Mouse (Mus musculus): Measurements from ENCODE around the gene Pusl1.

Pusl1 gene

DNA sequence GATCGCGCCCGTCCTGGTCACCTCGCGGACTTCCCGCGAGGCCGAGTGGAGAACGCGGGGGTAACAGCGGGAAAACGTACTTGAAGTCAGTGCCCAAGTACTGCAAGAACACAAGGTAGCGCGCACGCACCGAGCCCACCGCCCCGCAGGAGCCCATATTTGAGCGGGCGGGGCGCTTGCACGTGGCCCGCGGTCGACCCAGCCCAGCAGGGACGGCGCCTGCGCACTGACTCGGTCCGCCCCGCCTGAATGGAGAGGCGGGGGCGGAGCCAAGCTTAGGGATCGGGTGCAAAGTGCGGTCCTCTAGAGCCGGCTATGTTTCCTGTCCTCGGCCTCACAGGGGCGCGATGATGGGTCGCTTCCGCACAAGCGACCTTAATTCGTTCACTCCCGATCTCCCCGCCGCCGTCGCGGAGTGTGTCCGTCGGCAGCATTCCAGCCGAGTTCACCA is at the start of gene Pusl1, which contains the start of gene Acap3:
TSS of gene Pusl1 (minus strand) at position 231 of the 451 bp plus-strand sequence.
TSS of gene Acap3 (plus strand) at position 272 of the 451 bp plus-strand sequence.
- Histone ChIP-seq H3K36me3 (ENCODE audit: insufficient read depth, low read length) (peaks cover 47% of the 10 kb centered on the region), H3K4me1 (replicated peaks; ENCODE audit: low read depth, low read length) (peaks cover 70% of the 10 kb centered on the region), H3K27me3 (ENCODE audit: insufficient read depth, low read length) (peaks cover 3% of the 10 kb centered on the region; the same call in 1 of the 2 replicates), H3K4me3 (replicated peaks; ENCODE audit: low read length) (peak within 1 kb of the TSS; percentile 99), H3K9me3 (ENCODE audit: low read length) (no peaks in the 10 kb centered on the region)
- TF ChIP-seq NANOG (IDR thresholded peaks at IDR 0.05; ENCODE audit: borderline replicate concordance, low read length) (no peak), CTCF (conservative IDR thresholded peaks at IDR 0.05; ENCODE audit: low read length) (no peak), POU5F1 (IDR thresholded peaks at IDR 0.05; ENCODE audit: borderline replicate concordance, low read length) (no peak)

DNA sequence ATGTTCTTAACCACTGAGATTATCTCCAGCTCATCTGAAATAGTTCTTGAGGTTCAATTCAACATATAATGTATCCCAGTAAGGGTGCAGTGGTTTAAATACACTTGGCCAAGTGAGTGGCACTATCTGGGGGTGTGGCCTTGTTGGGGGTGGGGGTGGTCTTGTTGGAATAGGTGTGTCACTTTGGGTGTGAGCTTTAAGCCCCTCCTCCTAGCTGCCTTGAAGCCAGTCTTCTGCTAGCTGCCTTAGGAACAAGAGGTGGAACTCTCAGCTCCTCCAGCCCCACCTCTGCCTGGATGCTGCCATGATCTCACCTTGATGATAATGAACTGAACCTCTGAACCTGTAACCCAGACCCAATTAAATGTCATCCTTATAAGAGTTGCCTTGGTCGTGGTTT is 40.5 kb upstream of the Pusl1 start:
- H3K4me1 ChIP-seq (replicated peaks; ENCODE audit: low read depth, low read length), result peaks cover 13% of the 10 kb centered on the region
- no peaks in the 10 kb centered on the region for H3K36me3 ChIP-seq (ENCODE audit: insufficient read depth, low read length)
- no peak for TF ChIP-seq NANOG (IDR thresholded peaks at IDR 0.05; ENCODE audit: borderline replicate concordance, low read length)
- TF ChIP-seq CTCF (conservative IDR thresholded peaks at IDR 0.05; ENCODE audit: low read length), result no peak
- TF ChIP-seq POU5F1 (IDR thresholded peaks at IDR 0.05; ENCODE audit: borderline replicate concordance, low read length), result no peak
- 0 out of 2 replicates have a peak, but pooled peaks cover 5% of the 10 kb centered on the region for H3K27me3 ChIP-seq (ENCODE audit: insufficient read depth, low read length)
- no peak overlapping the region for H3K4me3 ChIP-seq (replicated peaks; ENCODE audit: low read length)
- no peaks in the 10 kb centered on the region for H3K9me3 ChIP-seq (ENCODE audit: low read length)

DNA sequence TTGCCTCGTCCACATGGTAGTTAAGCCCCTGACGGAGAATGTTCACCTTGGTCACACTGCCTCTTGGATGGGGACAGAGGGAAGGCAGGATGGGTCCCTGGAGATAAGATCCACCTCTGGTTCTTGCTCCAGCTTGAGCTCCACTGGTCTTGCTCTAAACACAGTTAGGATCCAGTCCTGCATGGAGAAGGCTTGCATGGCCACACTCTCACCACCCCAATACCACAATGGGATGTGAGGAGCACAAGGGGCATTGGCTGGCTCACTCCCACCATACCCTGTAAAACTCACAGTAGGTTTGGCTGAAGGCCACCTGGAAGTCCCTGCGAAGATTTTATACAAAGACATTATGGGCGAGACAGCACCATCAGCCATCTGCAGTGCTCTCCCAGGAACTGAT is 17.2 kb upstream of the Pusl1 start:
- H3K9me3 ChIP-seq (ENCODE audit: low read length), result no peaks in the 10 kb centered on the region
- 0 out of 2 replicates have a peak, but pooled peaks cover 3% of the 10 kb centered on the region for H3K27me3 ChIP-seq (ENCODE audit: insufficient read depth, low read length)
- TF ChIP-seq CTCF (conservative IDR thresholded peaks at IDR 0.05; ENCODE audit: low read length), result no peak
- TF ChIP-seq POU5F1 (IDR thresholded peaks at IDR 0.05; ENCODE audit: borderline replicate concordance, low read length), result no peak
- no peak for TF ChIP-seq NANOG (IDR thresholded peaks at IDR 0.05; ENCODE audit: borderline replicate concordance, low read length)
- peaks cover 29% of the 10 kb centered on the region for H3K36me3 ChIP-seq (ENCODE audit: insufficient read depth, low read length)
- H3K4me1 ChIP-seq (replicated peaks; ENCODE audit: low read depth, low read length), result peaks cover 5% of the 10 kb centered on the region
- no peak overlapping the region for H3K4me3 ChIP-seq (replicated peaks; ENCODE audit: low read length)

DNA sequence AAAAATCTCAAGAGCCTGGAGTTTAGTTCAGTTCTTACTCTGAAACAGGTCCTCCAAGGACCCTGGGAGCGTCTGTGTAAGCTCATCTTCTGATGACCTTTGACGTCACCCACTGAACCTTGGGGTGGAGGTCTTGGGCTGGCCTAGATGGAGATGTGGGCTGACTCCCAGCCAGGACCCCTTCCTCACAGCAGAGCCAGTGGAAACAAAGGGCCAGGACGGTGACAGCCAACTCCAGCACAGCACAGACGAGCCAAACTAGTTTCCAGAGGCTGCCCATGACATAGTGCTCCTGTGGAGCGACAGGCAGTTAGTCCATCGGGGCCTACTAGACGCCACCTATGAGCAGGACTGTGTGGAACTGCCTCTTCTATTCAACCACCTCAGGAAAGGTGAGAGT is 16.7 kb upstream of the Pusl1 start:
- H3K9me3 ChIP-seq (ENCODE audit: low read length), result no peaks in the 10 kb centered on the region
- H3K4me1 ChIP-seq (replicated peaks; ENCODE audit: low read depth, low read length), result peaks cover 10% of the 10 kb centered on the region
- TF ChIP-seq CTCF (conservative IDR thresholded peaks at IDR 0.05; ENCODE audit: low read length) (no peak), POU5F1 (IDR thresholded peaks at IDR 0.05; ENCODE audit: borderline replicate concordance, low read length) (no peak), NANOG (IDR thresholded peaks at IDR 0.05; ENCODE audit: borderline replicate concordance, low read length) (no peak)
- H3K27me3 ChIP-seq (ENCODE audit: insufficient read depth, low read length), result 0 out of 2 replicates have a peak, but pooled peaks cover 3% of the 10 kb centered on the region
- H3K4me3 ChIP-seq (replicated peaks; ENCODE audit: low read length), result no peak overlapping the region
- peaks cover 34% of the 10 kb centered on the region for H3K36me3 ChIP-seq (ENCODE audit: insufficient read depth, low read length)

DNA sequence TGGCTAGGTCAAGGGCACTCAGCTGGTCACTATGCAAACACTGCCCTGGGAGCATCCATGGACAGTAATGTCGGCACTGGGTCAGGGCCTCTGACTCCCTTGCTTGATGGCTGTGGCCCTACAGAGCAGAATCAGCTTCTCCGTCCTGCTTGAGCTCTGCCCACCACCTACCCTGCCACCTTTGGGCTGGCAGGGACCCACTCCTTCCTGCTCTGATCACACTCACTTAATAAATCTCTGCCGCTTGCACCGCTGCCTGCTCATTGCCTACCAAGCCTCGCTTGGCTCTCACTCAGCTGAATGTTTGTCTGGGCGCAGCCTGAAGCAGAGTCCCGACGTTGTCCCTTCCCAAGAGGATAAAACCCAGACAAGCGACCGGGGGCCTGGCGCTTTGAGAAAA is 15.4 kb upstream of the Pusl1 start:
- Histone ChIP-seq H3K36me3 (ENCODE audit: insufficient read depth, low read length) (peaks cover 47% of the 10 kb centered on the region), H3K9me3 (ENCODE audit: low read length) (no peaks in the 10 kb centered on the region), H3K27me3 (ENCODE audit: insufficient read depth, low read length) (0 out of 2 replicates have a peak, but pooled peaks cover 3% of the 10 kb centered on the region), H3K4me1 (replicated peaks; ENCODE audit: low read depth, low read length) (peaks cover 12% of the 10 kb centered on the region), H3K4me3 (replicated peaks; ENCODE audit: low read length) (no peak overlapping the region)
- TF ChIP-seq NANOG (IDR thresholded peaks at IDR 0.05; ENCODE audit: borderline replicate concordance, low read length), result no peak

DNA sequence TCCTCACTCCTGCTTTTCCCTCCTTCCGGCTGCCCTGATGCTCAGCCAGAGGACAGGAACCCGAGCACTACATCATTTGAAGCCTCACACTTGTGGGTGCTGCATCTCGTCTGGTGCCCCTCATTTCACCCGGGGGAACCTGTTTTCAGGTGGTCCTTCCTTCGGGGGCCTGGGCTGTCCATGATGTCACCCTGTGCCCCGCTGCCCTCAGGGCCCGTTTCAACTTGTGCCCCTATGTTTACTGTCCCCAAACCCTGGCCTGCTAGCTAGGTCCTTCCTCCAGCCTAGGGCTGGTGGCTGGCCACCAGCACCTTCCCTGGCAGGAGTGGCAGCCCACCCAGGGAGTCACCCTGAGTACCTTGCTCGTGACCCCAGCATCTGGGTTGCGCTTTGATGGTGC is 14.5 kb upstream of the Pusl1 start:
- peaks cover 56% of the 10 kb centered on the region for H3K36me3 ChIP-seq (ENCODE audit: insufficient read depth, low read length)
- 0 out of 2 replicates have a peak, but pooled peaks cover 3% of the 10 kb centered on the region for H3K27me3 ChIP-seq (ENCODE audit: insufficient read depth, low read length)
- TF ChIP-seq POU5F1 (IDR thresholded peaks at IDR 0.05; ENCODE audit: borderline replicate concordance, low read length) (no peak), NANOG (IDR thresholded peaks at IDR 0.05; ENCODE audit: borderline replicate concordance, low read length) (no peak), CTCF (conservative IDR thresholded peaks at IDR 0.05; ENCODE audit: low read length) (no peak)
- peaks cover 12% of the 10 kb centered on the region for H3K4me1 ChIP-seq (replicated peaks; ENCODE audit: low read depth, low read length)
- H3K4me3 ChIP-seq (replicated peaks; ENCODE audit: low read length), result no peak overlapping the region
- H3K9me3 ChIP-seq (ENCODE audit: low read length), result no peaks in the 10 kb centered on the region

DNA sequence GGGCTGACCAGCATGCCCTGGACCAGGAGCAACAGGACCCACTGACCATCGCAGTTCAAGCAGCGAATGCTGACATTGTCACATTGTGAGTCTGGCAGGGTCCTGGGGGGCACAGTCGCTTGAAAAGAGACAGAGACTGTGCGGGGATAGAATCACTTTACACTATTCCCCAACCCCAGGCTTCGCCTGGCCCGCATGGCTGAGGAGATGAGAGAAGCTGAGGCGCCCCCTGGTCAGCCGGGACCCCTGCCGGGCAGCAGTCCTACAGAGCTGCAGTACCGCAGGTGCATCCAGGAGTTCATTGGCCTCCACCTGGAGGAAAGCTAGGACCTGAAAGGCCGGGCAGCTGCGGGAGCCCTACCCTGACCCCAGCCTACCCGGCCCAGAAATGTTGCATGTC is 14.1 kb upstream of the Pusl1 start:
- H3K9me3 ChIP-seq (ENCODE audit: low read length), result no peaks in the 10 kb centered on the region
- H3K4me1 ChIP-seq (replicated peaks; ENCODE audit: low read depth, low read length), result peaks cover 12% of the 10 kb centered on the region
- TF ChIP-seq CTCF (conservative IDR thresholded peaks at IDR 0.05; ENCODE audit: low read length) (no peak), NANOG (IDR thresholded peaks at IDR 0.05; ENCODE audit: borderline replicate concordance, low read length) (no peak), POU5F1 (IDR thresholded peaks at IDR 0.05; ENCODE audit: borderline replicate concordance, low read length) (no peak)
- no peak overlapping the region for H3K4me3 ChIP-seq (replicated peaks; ENCODE audit: low read length)
- H3K36me3 ChIP-seq (ENCODE audit: insufficient read depth, low read length), result peaks cover 59% of the 10 kb centered on the region
- H3K27me3 ChIP-seq (ENCODE audit: insufficient read depth, low read length), result no peaks in the 10 kb centered on the region

DNA sequence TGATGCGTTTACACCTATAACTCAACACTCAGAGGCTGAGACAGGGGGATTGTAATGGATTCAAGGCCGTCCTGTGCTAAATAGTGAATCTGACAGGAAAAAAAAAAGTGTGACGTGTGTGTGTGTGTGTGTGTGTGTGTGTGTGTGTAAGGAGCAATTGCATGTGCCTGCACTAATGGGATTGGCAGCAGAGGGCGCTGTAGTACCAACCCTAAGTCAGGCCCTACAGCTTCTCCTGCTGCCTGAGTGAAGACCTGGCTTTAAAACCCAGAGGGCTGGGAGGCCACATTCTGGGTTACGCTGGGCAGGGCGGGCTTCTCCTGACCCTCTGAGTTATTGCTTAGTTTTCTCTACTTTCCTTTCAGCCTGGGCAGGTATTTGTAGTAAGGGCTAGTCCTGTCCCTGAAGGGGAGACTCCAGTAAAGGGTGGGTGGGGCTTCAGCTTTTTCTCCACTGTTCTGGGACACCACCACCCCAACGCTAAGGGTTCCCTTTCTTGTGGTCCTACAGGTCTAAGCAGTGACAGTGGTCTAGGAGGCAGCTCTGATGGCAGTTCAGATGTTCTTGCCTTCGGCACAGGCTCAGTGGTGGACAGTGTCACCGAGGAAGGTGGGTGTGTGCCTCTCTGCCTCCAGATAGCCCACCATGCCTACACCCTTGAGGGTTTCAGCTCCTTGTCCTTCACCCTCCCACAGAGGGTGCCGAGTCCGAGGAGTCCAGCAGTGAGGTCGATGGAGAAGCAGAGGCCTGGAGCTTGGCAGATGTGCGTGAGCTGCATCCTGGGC is 12.9 kb upstream of the Pusl1 start:
- Histone ChIP-seq H3K9me3 (ENCODE audit: low read length) (no peaks in the 10 kb centered on the region), H3K36me3 (ENCODE audit: insufficient read depth, low read length) (peaks cover 70% of the 10 kb centered on the region), H3K27me3 (ENCODE audit: insufficient read depth, low read length) (no peaks in the 10 kb centered on the region), H3K4me1 (replicated peaks; ENCODE audit: low read depth, low read length) (peaks cover 12% of the 10 kb centered on the region), H3K4me3 (replicated peaks; ENCODE audit: low read length) (no peak overlapping the region)
- TF ChIP-seq POU5F1 (IDR thresholded peaks at IDR 0.05; ENCODE audit: borderline replicate concordance, low read length) (no peak), NANOG (IDR thresholded peaks at IDR 0.05; ENCODE audit: borderline replicate concordance, low read length) (no peak), CTCF (conservative IDR thresholded peaks at IDR 0.05; ENCODE audit: low read length) (no peak; the same call in 1 of the 2 replicates)
